Mouse (Mus musculus): Measurements from ENCODE around the gene Mycs. TPM values are rescaled to one million over a fixed set of nuclear protein-coding genes. Genes with fewer than 3 reads are reported as not detected.

The Mycs gene
- total RNA-seq (2018; cell fraction: chromatin; rRNA removed), result not detected
- not detected for total RNA-seq (2018; cell fraction: cytosol; rRNA removed)
- total RNA-seq (2018; cell fraction: nucleus; rRNA removed), result not detected
- not detected in 3 replicates for polyA plus RNA-seq (2018)

DNA sequence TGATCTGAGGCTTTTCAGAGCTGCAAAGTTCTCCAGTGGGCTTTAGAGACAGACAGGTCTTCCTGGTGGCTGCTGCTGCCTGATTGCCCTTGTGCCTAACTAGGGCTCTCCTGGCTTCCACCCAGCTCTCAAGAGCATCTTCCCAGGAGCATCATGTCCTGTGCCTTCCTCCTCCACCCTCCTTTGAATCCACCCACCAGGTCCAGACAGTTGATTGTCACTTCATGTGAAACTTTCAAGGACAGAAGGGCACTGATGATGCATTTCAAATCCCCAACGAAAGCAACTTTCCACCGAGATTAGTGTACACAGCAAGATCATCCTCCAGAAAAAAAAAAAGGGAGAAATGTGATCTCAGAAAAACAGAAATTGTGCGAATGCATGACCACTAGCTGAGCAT is at the start of gene Mycs:
Gene Mycs (minus strand): TSS at position 101 of the 400 bp plus-strand sequence.
- H3K27ac ChIP-seq, result no peak within 1 kb of the TSS
- H3K36me3 ChIP-seq (ENCODE audit: inconsistent target), result no peaks in the 10 kb centered on the region
- H3K79me2 ChIP-seq (ENCODE audit: inconsistent target), result no peaks in the 10 kb centered on the region
- WGBS (ENCODE audit: missing documents), result 86% methylated on average over 3 of the region's 3 CpGs
- H3K4me3 ChIP-seq (ENCODE audit: inconsistent target), result no peak within 1 kb of the TSS

GRCm38 (mm10) chrX:5468022-5468421 is 1.0 kb downstream of the Mycs start:
- H3K36me3 ChIP-seq (ENCODE audit: inconsistent target), result no peaks in the 10 kb centered on the region
- H3K4me3 ChIP-seq (ENCODE audit: inconsistent target), result no peak overlapping the region
- H3K79me2 ChIP-seq (ENCODE audit: inconsistent target), result no peaks in the 10 kb centered on the region
- no peak overlapping the region for H3K27ac ChIP-seq
- 33% methylated on average over 17 of the region's 24 CpGs for WGBS (ENCODE audit: missing documents)

Other genes starting within 250 kb of the Mycs start
- not detected in 3 replicates for gene Btbd35f7, start 199.8 kb upstream of the Mycs start, polyA plus RNA-seq (2018)

All from macrophage (primary cell).